ENCODE assay signal across 8 mouse cellular contexts in genomic region chr8:126920845-126921244, GRCm38 (mm10). TPM values are rescaled to one million over a fixed set of nuclear protein-coding genes. Genes with fewer than 3 reads are reported as not detected.
DNase-seq lines count a peak whose midpoint lies in the region; ATAC-seq and TF ChIP-seq lines count a peak whose summit lies in the region.

No protein-coding gene starts in this region.

- peak; percentile 24; the same call in 1 of the 2 replicates for TF ChIP-seq POLR2A in heart, adult 2 months (IDR thresholded peaks at IDR 0.05; ENCODE audit: insufficient read depth, low read depth, low read length)
- TF ChIP-seq POLR2A in kidney, adult 2 months (IDR thresholded peaks at IDR 0.05; ENCODE audit: low read depth, low read length), result no peak

- no peaks in the 10 kb centered on the region for H3K79me2 ChIP-seq in heart, adult 2 months (replicated peaks; ENCODE audit: control insufficient read depth, insufficient read depth, low read length)

- WGBS in embryonic facial prominence, embryonic 11.5 days, result 15% methylated on average over 3 of the region's 3 CpGs
- WGBS in heart, adult 2 months, result 13% methylated on average over 3 of the region's 3 CpGs
- WGBS in kidney, adult 2 months, result 7% methylated on average over 3 of the region's 3 CpGs
- WGBS in limb, embryonic 11.5 days, result 23% methylated on average over 3 of the region's 3 CpGs
- WGBS in midbrain, embryonic 13.5 days, result 31% methylated on average over 3 of the region's 3 CpGs

- H3K4me2 ChIP-seq in embryonic facial prominence, embryonic 11.5 days (ENCODE audit: low read depth, low read length), result no peak overlapping the region
- no peak overlapping the region for H3K4me2 ChIP-seq in limb, embryonic 11.5 days (ENCODE audit: low read depth, severe bottlenecking)
- no peak overlapping the region for H3K4me2 ChIP-seq in midbrain, embryonic 13.5 days (replicated peaks)

- peak; percentile 42 for DNase-seq in urinary bladder, adult 2 months (ENCODE audit: low spot score)
- no peak for DNase-seq in urinary bladder, postnatal 25 days (ENCODE audit: low spot score)
- DNase-seq in embryonic facial prominence, embryonic 11.5 days (ENCODE audit: low spot score), result peak; percentile 84
- peak; percentile 80 to 81 for DNase-seq in heart, adult 2 months
- DNase-seq in kidney, adult 2 months, result peak; percentile 92
- DNase-seq in limb, embryonic 11.5 days (ENCODE audit: low spot score), result peak; percentile 76
- DNase-seq in spleen, postnatal 14 days (ENCODE audit: low spot score in 2 of 2), result peak; percentile 35 to 55

- peak; percentile 78; the same call in 1 of the 2 replicates for ATAC-seq in embryonic facial prominence, embryonic 11.5 days (replicated peaks; ENCODE audit: insufficient number of reproducible peaks, low FRiP score, low TSS enrichment, low read depth)
- peak; percentile 46; the same call in 1 of the 2 replicates for ATAC-seq in limb, embryonic 11.5 days (ENCODE audit: insufficient number of reproducible peaks, low FRiP score, low TSS enrichment, low read depth)
- peak; percentile 91 for ATAC-seq in midbrain, embryonic 13.5 days

- no peak overlapping the region for H3K9ac ChIP-seq in embryonic facial prominence, embryonic 11.5 days (replicated peaks; ENCODE audit: low read length)
- no peak overlapping the region for H3K9ac ChIP-seq in heart, adult 2 months (ENCODE audit: low read depth, low read length)
- H3K9ac ChIP-seq in limb, embryonic 11.5 days (ENCODE audit: low read length), result no peak overlapping the region
- no peak overlapping the region for H3K9ac ChIP-seq in midbrain, embryonic 13.5 days (replicated peaks)

- H3K4me3 ChIP-seq in embryonic facial prominence, embryonic 11.5 days (ENCODE audit: low read depth, low read length), result no peak overlapping the region
- H3K4me3 ChIP-seq in heart, adult 2 months, result no peak overlapping the region
- no peak overlapping the region for H3K4me3 ChIP-seq in kidney, adult 2 months (ENCODE audit: insufficient read depth, low read depth, low read length)
- no peak overlapping the region for H3K4me3 ChIP-seq in limb, embryonic 11.5 days (ENCODE audit: low read depth, low read length)
- no peak overlapping the region for H3K4me3 ChIP-seq in midbrain, embryonic 13.5 days (replicated peaks)

- no peaks in the 10 kb centered on the region for H3K27me3 ChIP-seq in embryonic facial prominence, embryonic 11.5 days (ENCODE audit: control insufficient read depth, insufficient read depth, low read length)
- H3K27me3 ChIP-seq in heart, adult 2 months (ENCODE audit: control insufficient read depth, insufficient read depth, low read length), result no peaks in the 10 kb centered on the region
- no peaks in the 10 kb centered on the region for H3K27me3 ChIP-seq in kidney, adult 2 months (replicated peaks; ENCODE audit: control insufficient read depth, insufficient read depth, low read length)
- no peaks in the 10 kb centered on the region for H3K27me3 ChIP-seq in limb, embryonic 11.5 days (ENCODE audit: control insufficient read depth, insufficient read depth, low read length)
- H3K27me3 ChIP-seq in midbrain, embryonic 13.5 days, result no peaks in the 10 kb centered on the region

- TF ChIP-seq CTCF in heart, adult 2 months (IDR thresholded peaks at IDR 0.05), result peak; percentile 99
- TF ChIP-seq CTCF in kidney, adult 2 months (conservative IDR thresholded peaks at IDR 0.05; ENCODE audit: insufficient read depth, insufficient read length, low read depth, low read length), result peak; percentile 98

- intact Hi-C loops in heart, adult 2 months (cut with DNase I), result loop anchor here (1.0 to 5.0 kb wide), 5 partner anchors 184 to 440 kb away; no protein-coding TSS in a partner anchor

- no peaks in the 10 kb centered on the region for H3K4me1 ChIP-seq in embryonic facial prominence, embryonic 11.5 days (ENCODE audit: control insufficient read depth, insufficient read depth, low read length)
- peaks cover 16% of the 10 kb centered on the region for H3K4me1 ChIP-seq in heart, adult 2 months (ENCODE audit: control insufficient read depth, insufficient read depth, low read length)
- H3K4me1 ChIP-seq in kidney, adult 2 months (ENCODE audit: control insufficient read depth, insufficient read depth, low read length), result peaks cover 32% of the 10 kb centered on the region
- H3K4me1 ChIP-seq in limb, embryonic 11.5 days (ENCODE audit: control insufficient read depth, insufficient read depth, low read length), result no peaks in the 10 kb centered on the region
- no peaks in the 10 kb centered on the region for H3K4me1 ChIP-seq in midbrain, embryonic 13.5 days (replicated peaks)

- no peak overlapping the region for H3K27ac ChIP-seq in embryonic facial prominence, embryonic 11.5 days (replicated peaks; ENCODE audit: low read depth, low read length)
- peak overlapping the region; percentile 77 for H3K27ac ChIP-seq in heart, adult 2 months
- H3K27ac ChIP-seq in kidney, adult 2 months (ENCODE audit: insufficient read depth, low read depth, low read length), result peak overlapping the region; percentile 6; the same call in 1 of the 2 replicates
- no peak overlapping the region for H3K27ac ChIP-seq in limb, embryonic 11.5 days (replicated peaks; ENCODE audit: low read depth, low read length)
- 0 out of 2 replicates have a peak overlapping the region, but pooled peaks have one; percentile 19 for H3K27ac ChIP-seq in midbrain, embryonic 13.5 days

- no peaks in the 10 kb centered on the region for H3K36me3 ChIP-seq in embryonic facial prominence, embryonic 11.5 days (replicated peaks; ENCODE audit: control insufficient read depth, insufficient read depth, low read depth, low read length)
- no peaks in the 10 kb centered on the region for H3K36me3 ChIP-seq in heart, adult 2 months (ENCODE audit: control insufficient read depth, insufficient read depth, low read length)
- H3K36me3 ChIP-seq in kidney, adult 2 months (ENCODE audit: control insufficient read depth, insufficient read depth, low read length), result no peaks in the 10 kb centered on the region
- no peaks in the 10 kb centered on the region for H3K36me3 ChIP-seq in limb, embryonic 11.5 days (ENCODE audit: control insufficient read depth, insufficient read depth, low read length)
- H3K36me3 ChIP-seq in midbrain, embryonic 13.5 days, result peaks cover 4% of the 10 kb centered on the region; the same call in 1 of the 2 replicates

- peak; percentile 98 for TF ChIP-seq EP300 in heart, adult 2 months (IDR thresholded peaks at IDR 0.05; ENCODE audit: insufficient read depth, low read depth, low read length)

- H3K9me3 ChIP-seq in embryonic facial prominence, embryonic 11.5 days (replicated peaks; ENCODE audit: control insufficient read depth, low read length), result no peaks in the 10 kb centered on the region
- no peaks in the 10 kb centered on the region for H3K9me3 ChIP-seq in limb, embryonic 11.5 days (ENCODE audit: control insufficient read depth, low read length)
- no peaks in the 10 kb centered on the region for H3K9me3 ChIP-seq in midbrain, embryonic 13.5 days

RNA-seq across cellular contexts. Expression of gene Tomm20, which starts 24.8 kb away (rescaled TPM):
- 62.4 and 118 TPM in 2 replicates for polyA plus RNA-seq in urinary bladder, adult 2 months (2012; rRNA removed)
- polyA plus RNA-seq in embryonic facial prominence, embryonic 11.5 days (2014; fragmentation: Nextera tagmentation; extraction: Ambion mirVana), result 245 and 256 TPM in 2 replicates
- total RNA-seq in heart, adult 2 months (2021), result 10 to 100 TPM; 70.1 to 96.2 TPM
- polyA plus RNA-seq in heart, adult 2 months (2012; rRNA removed), result 67.8 and 195 TPM in 2 replicates
- polyA plus RNA-seq in kidney, adult 2 months (2012; rRNA removed), result 541 and 684 TPM in 2 replicates
- polyA plus RNA-seq in limb, embryonic 11.5 days (2014; fragmentation: Nextera tagmentation; extraction: Ambion mirVana), result 258 and 284 TPM in 2 replicates
- 198 and 207 TPM in 2 replicates for polyA plus RNA-seq in midbrain, embryonic 13.5 days (2015; fragmentation: Nextera tagmentation; extraction: Ambion mirVana)

RNA-seq across cellular contexts. Expression of gene Rbm34, which starts 50.0 kb away (rescaled TPM):
- polyA plus RNA-seq in urinary bladder, adult 2 months (2012; rRNA removed), result 8.4 and 10.3 TPM in 2 replicates
- 29.9 and 38.5 TPM in 2 replicates for polyA plus RNA-seq in embryonic facial prominence, embryonic 11.5 days (2014; fragmentation: Nextera tagmentation; extraction: Ambion mirVana)
- 1 to 10 TPM; 2.8 to 4.1 TPM for total RNA-seq in heart, adult 2 months (2021)
- 0.90 and 1.2 TPM in 2 replicates for polyA plus RNA-seq in heart, adult 2 months (2012; rRNA removed)
- polyA plus RNA-seq in kidney, adult 2 months (2012; rRNA removed), result 5.5 and 5.7 TPM in 2 replicates
- 32.2 and 33.2 TPM in 2 replicates for polyA plus RNA-seq in limb, embryonic 11.5 days (2014; fragmentation: Nextera tagmentation; extraction: Ambion mirVana)
- polyA plus RNA-seq in midbrain, embryonic 13.5 days (2015; fragmentation: Nextera tagmentation; extraction: Ambion mirVana), result 26.5 and 29.6 TPM in 2 replicates

Comparison
In these comparisons a context has a peak if more than half of its experiments do, and no peak if none do; other contexts are left out.
1. H3K27ac ChIP-seq: peak in heart, adult 2 months (single experiment), kidney, adult 2 months (single experiment) and midbrain, embryonic 13.5 days (single experiment); none in embryonic facial prominence, embryonic 11.5 days (single experiment) and limb, embryonic 11.5 days (single experiment).
2. Peak in every context shown above with its lines, with median percentiles within 50 percentile points of each other: ATAC-seq.